In the genomic region with DNA sequence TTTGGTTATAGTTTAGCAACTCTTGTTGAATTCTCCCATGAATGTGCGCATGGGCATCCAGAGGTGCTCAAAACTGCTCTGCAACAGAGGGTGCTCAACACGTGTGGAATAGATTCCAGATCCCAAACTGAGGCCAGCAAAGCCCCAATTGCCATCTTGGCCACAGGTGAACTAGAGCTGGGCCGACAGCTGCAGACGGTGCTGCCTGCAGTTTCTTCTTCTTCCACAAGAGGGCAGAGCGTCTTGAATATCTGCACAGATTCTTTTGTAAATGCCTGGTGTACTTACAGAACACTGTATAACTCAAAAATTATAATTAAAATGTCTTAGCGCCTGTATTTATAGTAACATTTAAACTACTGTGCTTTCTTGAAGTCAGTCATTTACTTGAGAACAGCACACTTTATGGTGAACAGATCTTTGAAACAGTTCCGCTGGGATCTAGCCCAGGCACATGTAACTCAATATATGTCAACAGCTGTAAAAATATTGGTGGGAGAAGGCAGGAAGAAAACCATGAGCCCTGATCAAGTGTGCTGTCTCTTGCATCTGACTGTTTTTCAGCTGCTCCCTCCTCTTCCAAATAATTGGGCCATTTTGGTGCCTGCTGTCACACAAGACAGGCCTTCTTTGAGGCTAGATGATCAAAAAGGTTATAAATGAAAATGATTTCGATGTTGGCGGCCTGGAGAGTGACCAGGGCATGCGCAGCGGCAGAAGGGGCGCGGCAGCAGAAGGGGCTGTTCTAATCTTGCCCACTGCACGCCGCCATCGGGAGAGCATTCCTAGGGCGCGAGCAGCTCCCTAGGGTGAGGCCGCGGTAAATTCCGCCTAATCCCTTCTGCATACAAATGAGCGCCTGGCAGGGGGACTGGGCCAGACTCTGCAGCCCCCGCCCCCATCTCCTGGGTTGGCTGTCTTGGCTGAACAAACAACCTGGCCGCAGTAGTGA, we compare ENCODE assay signal across 9 mouse cellular contexts.
DNase-seq lines count a peak whose midpoint lies in the region; ATAC-seq and TF ChIP-seq lines count a peak whose summit lies in the region.
"Had no signal": no experiment of that assay in that cellular context is flagged by ENCODE, and none has a peak within 500 bp of the region (broad histone marks: within the 10 kb centered on the region; RNA-seq: fewer than 3 reads in every experiment).

No protein-coding gene starts in this region.

- no peaks in the 10 kb centered on the region for H3K36me3 ChIP-seq in hindbrain, embryonic 14.5 days (replicated peaks; ENCODE audit: control insufficient read depth, insufficient read depth)

- peak; percentile 90 for TF ChIP-seq CTCF in Patski (IDR thresholded peaks at IDR 0.05)

- WGBS in hindbrain, embryonic 14.5 days, result 8% methylated on average over 24 of the region's 24 CpGs

- in situ Hi-C loops in Patski (cut with MboI; ENCODE audit: low pct_unique_long_range_greater_than_20kb), result loop anchor here (10.0 kb wide), 1 partner anchor 309 kb away; no protein-coding TSS in a partner anchor

- peaks cover 64% of the 10 kb centered on the region for H3K4me1 ChIP-seq in hindbrain, embryonic 14.5 days (replicated peaks; ENCODE audit: control insufficient read depth, insufficient read depth, low read length)

- CTCF ChIA-PET in Patski (lab: Charles Lee), result no interaction called here

- POLR2A ChIA-PET in Patski (lab: Charles Lee), result no interaction called here

- no peak overlapping the region for H3K4me3 ChIP-seq in hindbrain, embryonic 14.5 days (replicated peaks; ENCODE audit: low read length)
- H3K4me3 ChIP-seq: megakaryocyte, embryonic 14.5 days had no signal

- peak overlapping the region; percentile 18; the same call in 1 of the 2 replicates for H3K9ac ChIP-seq in hindbrain, embryonic 14.5 days

- H3K27ac ChIP-seq in hindbrain, embryonic 14.5 days, result peak overlapping the region; percentile 79

- H3K4me2 ChIP-seq in hindbrain, embryonic 14.5 days (replicated peaks), result peak overlapping the region; percentile 37

- H3K9me3 ChIP-seq in hindbrain, embryonic 14.5 days (ENCODE audit: control insufficient read depth, low read length), result no peaks in the 10 kb centered on the region
- H3K9me3 ChIP-seq: megakaryocyte, embryonic 14.5 days had no signal

- DNase-seq in Patski (ENCODE audit: low read depth, low spot score), result peak; percentile 4
- peak; percentile 87 for DNase-seq in cerebellum, adult 9-10 months
- peak; percentile 39 to 72 for DNase-seq in frontal cortex, postnatal 10 days (ENCODE audit: low spot score in 2 of 2)
- peak; percentile 93 for DNase-seq in hindbrain, embryonic 14.5 days (ENCODE audit: low spot score)
- peak; percentile 71 to 92 for DNase-seq in layer of hippocampus, postnatal 25 days (ENCODE audit: extremely low spot score in 1 of 2, low spot score in 1 of 2)
- DNase-seq in lung, postnatal 36 days, result peak; percentile 83
- peak; percentile 83 for DNase-seq in right cerebral cortex, postnatal 14 days

- ATAC-seq in Patski, result peak; percentile 68
- peak; percentile 52 for ATAC-seq in hindbrain, embryonic 14.5 days (ENCODE audit: low FRiP score)
- no peak for ATAC-seq in erythroblast, adult 5-6 weeks (replicated peaks; ENCODE audit: low FRiP score, poor library complexity, severe bottlenecking)

- H3K27me3 ChIP-seq in Patski, result peaks cover 42% of the 10 kb centered on the region
- H3K27me3 ChIP-seq in hindbrain, embryonic 14.5 days (ENCODE audit: control insufficient read depth, insufficient read depth, low read length), result no peaks in the 10 kb centered on the region

Comparison
In these comparisons a context has a peak if more than half of its experiments do, and no peak if none do; other contexts are left out.
1. DNase-seq: peak in every context shown above with its lines; median percentile 93 in hindbrain, embryonic 14.5 days; 87 in cerebellum, adult 9-10 months; 83 in lung, postnatal 36 days; 83 in right cerebral cortex, postnatal 14 days; 82 in layer of hippocampus, postnatal 25 days; 56 in frontal cortex, postnatal 10 days; 4 in Patski.